In genomic region chr5:39804663-39805062, GRCm38 (mm10) we compare ENCODE assay signal across 22 mouse cellular contexts. TPM values are rescaled to one million over a fixed set of nuclear protein-coding genes. Genes with fewer than 3 reads are reported as not detected.
"Had no signal": no experiment of that assay in that cellular context is flagged by ENCODE, and none has a peak within 500 bp of the region (broad histone marks: within the 10 kb centered on the region; RNA-seq: fewer than 3 reads in every experiment).

No protein-coding gene starts in this region.

- H3K36me3 ChIP-seq: lung, embryonic 15.5 days; midbrain, embryonic 10.5 days; midbrain, embryonic 12.5 days; neural tube, embryonic 13.5 days; neural tube, embryonic 15.5 days had no signal

- H3K9me3 ChIP-seq: lung, embryonic 15.5 days; midbrain, embryonic 10.5 days; midbrain, embryonic 12.5 days; neural tube, embryonic 13.5 days; neural tube, embryonic 15.5 days had no signal

- H3K4me2 ChIP-seq: lung, embryonic 15.5 days; midbrain, embryonic 12.5 days; neural tube, embryonic 13.5 days; neural tube, embryonic 15.5 days had no signal

- DNase-seq: lung, adult 2 months; lung, postnatal 14 days; lung, postnatal 36 days; midbrain, embryonic 14.5 days; right cerebral cortex, adult 18-20 months; right cerebral cortex, postnatal 25 days; right cerebral cortex, postnatal 4 days; spleen, adult 18-20 months; thymus, adult 18-20 months; thymus, postnatal 14 days; thymus, postnatal 36 days had no signal

- H3K27me3 ChIP-seq: lung, embryonic 15.5 days; midbrain, embryonic 12.5 days; neural tube, embryonic 13.5 days; neural tube, embryonic 15.5 days had no signal

- H3K9ac ChIP-seq: liver, postnatal 0 days; lung, embryonic 15.5 days; midbrain, embryonic 12.5 days; neural tube, embryonic 13.5 days; neural tube, embryonic 15.5 days had no signal

- H3K4me3 ChIP-seq: lung, embryonic 15.5 days; midbrain, embryonic 10.5 days; midbrain, embryonic 12.5 days; myocyte; neural tube, embryonic 13.5 days; neural tube, embryonic 15.5 days had no signal

- H3K4me1 ChIP-seq: lung, embryonic 15.5 days; midbrain, embryonic 10.5 days; midbrain, embryonic 12.5 days had no signal

- H3K27ac ChIP-seq: lung, embryonic 15.5 days; macrophage; midbrain, embryonic 10.5 days; midbrain, embryonic 12.5 days; neural tube, embryonic 13.5 days; neural tube, embryonic 15.5 days had no signal

- ATAC-seq: liver, postnatal 0 days; lung, postnatal 0 days; midbrain, embryonic 16.5 days had no signal

RNA-seq across cellular contexts. Expression of gene Hs3st1, which starts 49.4 kb away (rescaled TPM):
- total RNA-seq: megakaryocyte-erythroid progenitor cell, adult 5-6 weeks had no signal
